Comparison of ENCODE assay signal across 11 mouse cellular contexts in genomic region chr15:8208362-8208761, GRCm38 (mm10).
"Had no signal": no experiment of that assay in that cellular context is flagged by ENCODE, and none has a peak within 500 bp of the region (broad histone marks: within the 10 kb centered on the region; RNA-seq: fewer than 3 reads in every experiment).

No protein-coding gene starts in this region.

- DNase-seq: liver, postnatal 0 days; lung, adult 2 months; lung, postnatal 14 days; lung, postnatal 36 days; right cerebral cortex, postnatal 14 days; thymus, adult 2 months; thymus, postnatal 25 days; thymus, postnatal 4 days had no signal

- ATAC-seq: liver, postnatal 0 days; lung, postnatal 0 days; midbrain, embryonic 13.5 days; midbrain, embryonic 15.5 days had no signal
